Mouse (Mus musculus) gonadal fat pad, adult 2 months (tissue): Measurements from ENCODE around the gene Aff1. TPM values are rescaled to one million over a fixed set of nuclear protein-coding genes. Genes with fewer than 3 reads are reported as not detected.
A peak's percentile ranks its signal among the peaks of the same experiment; 100 is the strongest.

Experiments used
- DNase-seq: peaks from one replicate; pipeline ENCODE4 v3.0.0-alpha.2; 2012; ENCODE audit warnings: low read depth
- polyA plus RNA-seq: library from polyadenylated mRNA; depleted of rRNA; stranded (reverse); fragments of >200 nt; gene quantifications from 2 replicates; pipeline ENCODE4 v1.2.3, GENCODE M21; 2012

Aff1 gene
- polyA plus RNA-seq, 1 experiment, result 13.5 TPM

GRCm38 (mm10) chr5:103726281-103726938 lies 34.2 kb downstream of the Aff1 start:
- DNase-seq, result no peak

GRCm38 (mm10) chr5:103727777-103728395 lies 35.7 kb downstream of the Aff1 start:
- DNase-seq, result no peak

GRCm38 (mm10) chr5:103729225-103729624 lies 37.1 kb downstream of the Aff1 start:
- DNase-seq, result no peak

- DNase-seq, result no peak
Measured at GRCm38 (mm10) chr5:103730142-103730541, 38.0 kb downstream of the Aff1 start.

- no peak for DNase-seq
Measured at GRCm38 (mm10) chr5:103730727-103731126, 38.6 kb downstream of the Aff1 start.

- no peak for DNase-seq
Measured at GRCm38 (mm10) chr5:103732581-103732980, 40.4 kb downstream of the Aff1 start.

GRCm38 (mm10) chr5:103735411-103736112 lies 43.4 kb downstream of the Aff1 start:
- DNase-seq, result peak; percentile 95

- no peak for DNase-seq
Measured at GRCm38 (mm10) chr5:103736553-103737207, 44.5 kb downstream of the Aff1 start.

- peak; percentile 97 for DNase-seq
Measured at GRCm38 (mm10) chr5:103737208-103738066, 45.3 kb downstream of the Aff1 start.

- DNase-seq, result no peak
Measured at GRCm38 (mm10) chr5:103738509-103738908, 46.3 kb downstream of the Aff1 start.

- DNase-seq, result no peak
Measured at GRCm38 (mm10) chr5:103739163-103739562, 47.0 kb downstream of the Aff1 start.

- no peak for DNase-seq
Measured at GRCm38 (mm10) chr5:103740093-103740902, 48.1 kb downstream of the Aff1 start.

GRCm38 (mm10) chr5:103740903-103741246 lies 48.7 kb downstream of the Aff1 start:
- DNase-seq, result no peak

- no peak for DNase-seq
Measured at GRCm38 (mm10) chr5:103741443-103741842, 49.3 kb downstream of the Aff1 start.

GRCm38 (mm10) chr5:103741992-103742391 lies 49.8 kb downstream of the Aff1 start:
- DNase-seq, result no peak

GRCm38 (mm10) chr5:103744531-103744930 lies 52.4 kb downstream of the Aff1 start:
- DNase-seq, result no peak

GRCm38 (mm10) chr5:103745635-103746034 lies 53.5 kb downstream of the Aff1 start:
- no peak for DNase-seq

- no peak for DNase-seq
Measured at GRCm38 (mm10) chr5:103746561-103747085, 54.4 kb downstream of the Aff1 start.

- DNase-seq, result no peak
Measured at GRCm38 (mm10) chr5:103747098-103747497, 54.9 kb downstream of the Aff1 start.

- DNase-seq, result no peak
Measured at GRCm38 (mm10) chr5:103748343-103748742, 56.2 kb downstream of the Aff1 start.
